Mouse (Mus musculus) brain, embryonic 14.5 days (tissue): ENCODE measurements around the gene Ggact.

Source experiments
- CTCF ChIP-seq: fragments of 200-500 bp; IDR thresholded peaks from 2 replicates; pipeline ENCODE4 v1.5.1; 2012; ENCODE audit warnings: inconsistent platforms, mild to moderate bottlenecking, moderate library complexity, borderline replicate concordance; ENCODE audit not compliant: insufficient read depth, insufficient read length; ENCODE audit errors: extremely low read depth
- POLR2A ChIP-seq: fragments of 200-500 bp; IDR thresholded peaks from 2 replicates; pipeline ENCODE4 v1.6.1; 2012; ENCODE audit warnings: mild to moderate bottlenecking, inconsistent platforms, borderline replicate concordance; ENCODE audit not compliant: poor library complexity, insufficient read depth, insufficient read length, severe bottlenecking; ENCODE audit errors: extremely low read depth

DNA sequence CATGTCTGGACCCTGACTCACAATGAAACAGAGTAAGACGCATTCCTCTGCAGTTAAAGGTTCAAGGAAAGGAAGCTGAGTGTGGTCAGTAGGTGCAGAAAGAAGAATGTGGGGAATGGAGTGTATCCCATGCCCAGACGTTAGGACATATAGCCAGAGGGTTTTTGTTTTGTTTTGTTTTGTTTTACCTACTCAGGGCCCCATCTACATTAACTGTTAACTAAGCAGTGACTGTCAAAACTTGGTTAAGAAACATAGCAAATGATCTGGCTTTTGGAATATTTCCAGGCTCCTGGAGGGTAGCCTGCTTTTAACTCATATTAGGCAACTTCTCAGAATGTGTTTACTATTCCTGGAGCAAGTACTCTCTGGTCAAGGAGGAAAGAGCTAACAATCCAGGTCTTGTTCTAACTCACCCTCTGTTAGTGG lies 9.6 kb downstream of the Ggact start:
- TF ChIP-seq CTCF = no peak
- no peak for TF ChIP-seq POLR2A
